ENCODE assay signal across 12 mouse cellular contexts in the genomic region with DNA sequence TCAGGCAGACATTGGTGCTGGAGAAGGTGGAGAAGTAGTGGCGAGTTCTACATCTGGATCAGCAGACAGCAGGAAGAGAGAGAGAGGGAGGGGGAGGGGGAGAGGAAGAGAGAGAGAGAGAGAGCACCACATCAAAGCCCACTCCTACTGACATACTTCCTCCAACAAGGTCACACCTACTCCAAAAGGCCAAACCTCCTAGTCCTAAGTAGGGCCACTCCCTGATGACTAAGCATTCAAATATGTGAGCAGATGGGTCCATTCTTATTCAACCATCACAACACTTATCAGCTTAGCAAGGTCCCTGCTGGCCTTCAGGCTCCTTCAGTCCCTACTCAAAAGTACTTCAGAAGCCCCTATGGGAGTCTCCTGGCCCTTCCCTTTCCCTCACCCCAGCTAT. TPM values are rescaled to one million over a fixed set of nuclear protein-coding genes. Genes with fewer than 3 reads are reported as not detected.
DNase-seq lines count a peak whose midpoint lies in the region; ATAC-seq and TF ChIP-seq lines count a peak whose summit lies in the region.
"Had no signal": no experiment of that assay in that cellular context is flagged by ENCODE, and none has a peak within 500 bp of the region (broad histone marks: within the 10 kb centered on the region; RNA-seq: fewer than 3 reads in every experiment).

No protein-coding gene starts in this region.

- H3K4me1 ChIP-seq in lung, embryonic 14.5 days (ENCODE audit: insufficient read depth), result peaks cover 15% of the 10 kb centered on the region; the same call in 1 of the 2 replicates
- H3K4me1 ChIP-seq in ES-Bruce4 (ENCODE audit: control insufficient read depth, insufficient read depth, low read length), result peaks cover 16% of the 10 kb centered on the region
- H3K4me1 ChIP-seq in intestine, embryonic 16.5 days (ENCODE audit: control insufficient read depth, insufficient read depth, low read length), result peaks cover 9% of the 10 kb centered on the region

- TF ChIP-seq EP300 in ES-Bruce4 (IDR thresholded peaks at IDR 0.05; ENCODE audit: insufficient read depth, low read depth, low read length), result peak; percentile 98

- peak; percentile 37 for DNase-seq in lung, embryonic 14.5 days
- DNase-seq in lung, postnatal 14 days, result no peak
- DNase-seq in A20 (ENCODE audit: low read depth, low spot score), result peak; percentile 2
- no peak for DNase-seq in adrenal gland, postnatal 25 days
- no peak for DNase-seq in spleen, postnatal 14 days (ENCODE audit: low spot score in 2 of 2)
- DNase-seq: gastrocnemius, postnatal 10 days; heart, postnatal 10 days had no signal

- H3K27ac ChIP-seq in lung, embryonic 14.5 days (ENCODE audit: low read depth), result no peak overlapping the region
- peak overlapping the region; percentile 94 for H3K27ac ChIP-seq in ES-Bruce4 (ENCODE audit: insufficient read depth, low read length)
- no peak overlapping the region for H3K27ac ChIP-seq in intestine, embryonic 16.5 days (ENCODE audit: low read length)
- H3K27ac ChIP-seq: forebrain, embryonic 12.5 days; left cerebral cortex, adult 2 months; neural tube, embryonic 13.5 days had no signal

- no peaks in the 10 kb centered on the region for H3K36me3 ChIP-seq in lung, embryonic 14.5 days (ENCODE audit: insufficient read depth)
- H3K36me3 ChIP-seq in ES-Bruce4 (ENCODE audit: control insufficient read depth, insufficient read depth, low read length, poor library complexity, severe bottlenecking), result no peaks in the 10 kb centered on the region
- no peaks in the 10 kb centered on the region for H3K36me3 ChIP-seq in intestine, embryonic 16.5 days (ENCODE audit: control insufficient read depth, insufficient read depth, low read length)
- H3K36me3 ChIP-seq: forebrain, embryonic 12.5 days; neural tube, embryonic 13.5 days had no signal

- no peak overlapping the region for H3K9ac ChIP-seq in lung, embryonic 14.5 days
- H3K9ac ChIP-seq in ES-Bruce4 (ENCODE audit: low read depth, poor library complexity, severe bottlenecking), result no peak overlapping the region
- no peak overlapping the region for H3K9ac ChIP-seq in intestine, embryonic 16.5 days (ENCODE audit: low read depth, low read length)
- H3K9ac ChIP-seq: forebrain, embryonic 12.5 days; neural tube, embryonic 13.5 days had no signal

- TF ChIP-seq POLR2A in ES-Bruce4 (IDR thresholded peaks at IDR 0.05; ENCODE audit: insufficient read depth, low read length), result no peak

- H3K4me2 ChIP-seq in lung, embryonic 14.5 days, result no peak overlapping the region
- H3K4me2 ChIP-seq in intestine, embryonic 16.5 days (ENCODE audit: low read depth, low read length), result no peak overlapping the region
- H3K4me2 ChIP-seq: forebrain, embryonic 12.5 days; neural tube, embryonic 13.5 days had no signal

- peak; percentile 11; the same call in 1 of the 2 replicates for ATAC-seq in lung, embryonic 14.5 days (ENCODE audit: insufficient read depth)
- peak; percentile 70 for ATAC-seq in intestine, embryonic 16.5 days

- H3K4me3 ChIP-seq in lung, embryonic 14.5 days (ENCODE audit: low read depth, low read length), result no peak overlapping the region
- no peak overlapping the region for H3K4me3 ChIP-seq in ES-Bruce4 (ENCODE audit: low read depth, low read length)
- H3K4me3 ChIP-seq in intestine, embryonic 16.5 days (ENCODE audit: low read length), result no peak overlapping the region
- H3K4me3 ChIP-seq: forebrain, embryonic 12.5 days; left cerebral cortex, adult 2 months; neural tube, embryonic 13.5 days had no signal

- no peaks in the 10 kb centered on the region for H3K9me3 ChIP-seq in lung, embryonic 14.5 days (ENCODE audit: low read depth, low read length)
- H3K9me3 ChIP-seq in ES-Bruce4 (replicated peaks; ENCODE audit: control insufficient read depth, insufficient read depth, low read length, poor library complexity, severe bottlenecking), result no peaks in the 10 kb centered on the region
- H3K9me3 ChIP-seq in intestine, embryonic 16.5 days (ENCODE audit: control insufficient read depth, low read length), result no peaks in the 10 kb centered on the region
- H3K9me3 ChIP-seq: forebrain, embryonic 12.5 days; neural tube, embryonic 13.5 days had no signal

- WGBS in lung, embryonic 14.5 days, result 36% methylated on average over 1 of the region's 1 CpGs
- 63% methylated on average over 1 of the region's 1 CpGs for WGBS in intestine, embryonic 16.5 days

- no peak for TF ChIP-seq CTCF in lung, embryonic 14.5 days (IDR thresholded peaks at IDR 0.05; ENCODE audit: low read depth)
- TF ChIP-seq CTCF in ES-Bruce4 (IDR thresholded peaks at IDR 0.05; ENCODE audit: low read depth, low read length), result no peak

- no peaks in the 10 kb centered on the region for H3K27me3 ChIP-seq in lung, embryonic 14.5 days (ENCODE audit: insufficient read depth, low read length)
- no peaks in the 10 kb centered on the region for H3K27me3 ChIP-seq in ES-Bruce4 (ENCODE audit: control insufficient read depth, insufficient read depth, low read length, poor library complexity, severe bottlenecking)
- H3K27me3 ChIP-seq in intestine, embryonic 16.5 days (replicated peaks; ENCODE audit: control insufficient read depth, insufficient read depth, low read length), result no peaks in the 10 kb centered on the region
- H3K27me3 ChIP-seq: forebrain, embryonic 12.5 days; neural tube, embryonic 13.5 days had no signal

RNA-seq across cellular contexts. Expression of a gene that starts 9.1 kb away (rescaled TPM):
- polyA plus RNA-seq in lung, embryonic 14.5 days (2014; fragmentation: Nextera tagmentation; extraction: Ambion mirVana), result 73.1 and 74.7 TPM in 2 replicates
- 80.9 and 85.7 TPM in 2 replicates for polyA plus RNA-seq in ES-Bruce4 (2011; ENCODE audit: insufficient read depth, insufficient read length, low read depth, missing spikeins)
- polyA plus RNA-seq in intestine, embryonic 16.5 days (2015; fragmentation: Nextera tagmentation; extraction: Ambion mirVana), result 11.5 and 11.7 TPM in 2 replicates
- total RNA-seq in adrenal gland, postnatal 25 days (2021), result 23.6 and 25.7 TPM in 2 replicates

Comparison
In these comparisons a context has a peak if more than half of its experiments do, and no peak if none do; other contexts are left out.
1. DNase-seq: peak in lung, embryonic 14.5 days (single experiment) and A20 (single experiment); none in lung, postnatal 14 days (single experiment), adrenal gland, postnatal 25 days (single experiment) and spleen, postnatal 14 days (0 of 2).